Mouse (Mus musculus) embryonic fibroblast, embryonic 13.5 days (primary cell): ENCODE results near the gene Limd2.

ENCODE experiments used
- CTCF ChIP-seq: IDR thresholded peaks from 2 replicates; pipeline ENCODE4 v1.5.1; 2011; ENCODE audit warnings: mild to moderate bottlenecking, control low read depth, low read length, moderate library complexity, borderline replicate concordance; ENCODE audit not compliant: insufficient read depth
- POLR2A ChIP-seq: IDR thresholded peaks from 2 replicates; pipeline ENCODE4 v1.6.1; 2011; ENCODE audit warnings: low read depth, mild to moderate bottlenecking, control low read depth, low read length, moderate library complexity

DNA sequence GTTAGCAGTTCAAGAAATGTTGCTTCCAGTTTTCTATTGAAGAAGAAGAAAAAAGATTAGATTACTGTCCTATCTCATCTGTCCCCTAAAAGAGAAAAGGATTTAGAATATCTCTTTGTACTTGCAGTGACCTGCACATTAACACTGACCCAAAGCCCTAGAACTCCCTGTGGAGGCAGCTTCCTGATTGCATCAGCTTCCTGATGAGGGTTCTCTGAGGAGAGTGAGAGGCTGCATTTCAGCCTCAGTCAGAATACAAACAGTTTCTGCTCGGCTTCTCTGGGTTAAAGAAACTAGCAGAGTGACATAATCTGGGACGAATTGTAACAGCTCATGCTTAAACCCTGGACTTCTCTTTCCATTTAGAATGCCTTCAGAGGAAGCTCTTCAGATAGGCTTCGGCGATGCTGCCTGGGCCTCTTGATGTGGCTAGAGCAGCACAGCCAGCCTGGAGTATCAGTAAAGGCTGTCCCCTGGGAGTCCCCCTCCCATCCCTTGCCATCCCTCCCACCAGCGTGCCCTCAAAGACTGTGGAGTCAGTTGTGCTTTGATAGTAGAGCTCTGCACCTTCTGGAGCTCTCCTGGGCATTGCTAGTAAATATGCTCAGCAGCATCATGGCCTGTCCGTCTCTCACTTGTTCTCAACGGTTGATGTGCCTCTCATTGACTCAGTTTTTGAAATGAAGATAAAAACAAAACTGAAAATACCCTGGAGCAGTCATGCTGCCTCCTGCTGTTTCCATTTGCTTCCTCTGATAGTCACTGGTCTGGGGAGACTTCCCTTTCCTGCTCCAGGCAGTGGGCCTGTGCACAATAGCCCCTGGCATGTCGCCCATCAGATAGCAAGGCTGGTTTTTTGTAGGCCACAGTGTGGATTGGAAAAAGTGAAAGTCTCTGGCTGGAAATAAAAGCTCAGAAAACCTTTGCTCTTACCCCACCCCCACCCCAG is 25.8 kb downstream of the Limd2 start:
- TF ChIP-seq POLR2A = no peak
- no peak for TF ChIP-seq CTCF
